18 mouse cellular contexts compared by ENCODE assay signal in genomic region chr7:3369189-3369588, GRCm38 (mm10). TPM values are rescaled to one million over a fixed set of nuclear protein-coding genes. Genes with fewer than 3 reads are reported as not detected.
"Had no signal": no experiment of that assay in that cellular context is flagged by ENCODE, and none has a peak within 500 bp of the region (broad histone marks: within the 10 kb centered on the region; RNA-seq: fewer than 3 reads in every experiment).

No protein-coding gene starts in this region.

- H3K27ac ChIP-seq: left cerebral cortex, adult 2 months; limb, embryonic 15.5 days; liver, embryonic 12.5 days; midbrain, embryonic 12.5 days; neural tube, embryonic 15.5 days; stomach, postnatal 0 days had no signal

- H3K9ac ChIP-seq: limb, embryonic 15.5 days; liver, embryonic 12.5 days; lung, embryonic 14.5 days; midbrain, embryonic 12.5 days; neural tube, embryonic 15.5 days had no signal

- H3K36me3 ChIP-seq: liver, embryonic 12.5 days had no signal

- H3K9me3 ChIP-seq: limb, embryonic 15.5 days; liver, embryonic 12.5 days; midbrain, embryonic 12.5 days; neural tube, embryonic 15.5 days had no signal

- H3K4me3 ChIP-seq: left cerebral cortex, adult 2 months; limb, embryonic 15.5 days; liver, embryonic 12.5 days; megakaryocyte, embryonic 14.5 days; midbrain, embryonic 12.5 days; neural tube, embryonic 15.5 days had no signal

- DNase-seq: kidney, postnatal 10 days; lung, embryonic 14.5 days; lung, postnatal 10 days; lung, postnatal 4 days; right cerebral cortex, adult 18-20 months; right cerebral cortex, postnatal 25 days; thymus, postnatal 4 days had no signal

- H3K4me2 ChIP-seq: limb, embryonic 15.5 days; liver, embryonic 12.5 days; lung, embryonic 14.5 days; midbrain, embryonic 12.5 days; neural tube, embryonic 15.5 days had no signal

- ATAC-seq: liver, embryonic 12.5 days had no signal

RNA-seq across cellular contexts. Expression of gene Cacng8, which starts 21.3 kb away (rescaled TPM):
- polyA plus RNA-seq: liver, embryonic 16.5 days had no signal

RNA-seq across cellular contexts. Expression of gene Cacng7, which starts 36.4 kb away (rescaled TPM):
- polyA plus RNA-seq: liver, embryonic 16.5 days had no signal

RNA-seq across cellular contexts. Expression of gene Cacng6, which starts 54.8 kb away (rescaled TPM):
- total RNA-seq: midbrain, postnatal 0 days had no signal
- polyA plus RNA-seq: kidney, embryonic 14.5 days; lung, embryonic 14.5 days; small intestine, adult 2 months had no signal
